In the genomic region with DNA sequence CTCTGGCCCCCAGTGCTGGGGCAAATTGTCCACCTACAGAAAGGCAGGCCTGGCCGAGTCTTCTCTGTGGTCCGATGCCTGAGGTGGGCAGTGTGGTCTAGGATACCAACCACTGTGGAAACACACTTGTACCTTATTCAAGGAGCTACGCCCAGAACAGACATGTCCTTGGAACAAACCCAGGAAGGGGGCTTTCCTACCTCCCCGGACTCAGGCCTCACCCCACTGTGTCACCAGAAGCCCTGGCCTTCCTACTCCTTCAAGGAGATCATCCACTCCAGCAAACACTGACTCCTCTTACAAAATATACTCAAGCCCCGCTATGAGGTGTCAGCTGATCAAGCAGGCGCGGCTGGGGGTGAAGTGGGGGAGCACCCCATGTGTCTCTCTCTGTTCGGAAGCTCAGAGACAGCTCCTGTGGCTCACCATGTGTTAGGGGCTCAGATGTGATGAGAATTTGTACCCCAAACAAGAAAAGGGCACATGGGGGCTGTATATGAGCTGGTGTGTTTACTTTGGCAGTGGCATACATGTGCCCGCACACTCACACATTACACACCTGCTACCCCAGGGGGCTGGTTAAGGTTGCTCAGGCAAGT, we compare ENCODE assay signal across 18 mouse cellular contexts. TPM values are rescaled to one million over a fixed set of nuclear protein-coding genes. Genes with fewer than 3 reads are reported as not detected.
DNase-seq lines count a peak whose midpoint lies in the region; ATAC-seq and TF ChIP-seq lines count a peak whose summit lies in the region.
"Had no signal": no experiment of that assay in that cellular context is flagged by ENCODE, and none has a peak within 500 bp of the region (broad histone marks: within the 10 kb centered on the region; RNA-seq: fewer than 3 reads in every experiment).

No protein-coding gene starts in this region.

- H3K36me3 ChIP-seq in forebrain, embryonic 14.5 days (ENCODE audit: control insufficient read depth, insufficient read depth, low read length), result no peaks in the 10 kb centered on the region
- peaks cover 25% of the 10 kb centered on the region for H3K36me3 ChIP-seq in forebrain, postnatal 0 days (ENCODE audit: insufficient read depth)
- H3K36me3 ChIP-seq in liver, embryonic 12.5 days, result no peaks in the 10 kb centered on the region
- H3K36me3 ChIP-seq: hindbrain, embryonic 15.5 days; kidney, embryonic 15.5 days; limb, embryonic 15.5 days had no signal

- H3K27me3 ChIP-seq in forebrain, embryonic 14.5 days (replicated peaks; ENCODE audit: control insufficient read depth, insufficient read depth, low read length), result no peaks in the 10 kb centered on the region
- no peaks in the 10 kb centered on the region for H3K27me3 ChIP-seq in forebrain, postnatal 0 days (ENCODE audit: insufficient read depth, low read length)
- H3K27me3 ChIP-seq in liver, embryonic 12.5 days (replicated peaks), result peaks cover 14% of the 10 kb centered on the region
- H3K27me3 ChIP-seq: hindbrain, embryonic 15.5 days; kidney, embryonic 15.5 days; limb, embryonic 15.5 days; neural tube, embryonic 15.5 days had no signal

- no peak overlapping the region for H3K9ac ChIP-seq in forebrain, embryonic 14.5 days (ENCODE audit: low read length)
- H3K9ac ChIP-seq in forebrain, postnatal 0 days, result no peak overlapping the region
- H3K9ac ChIP-seq in liver, embryonic 12.5 days, result no peak overlapping the region
- H3K9ac ChIP-seq: hindbrain, embryonic 15.5 days; kidney, embryonic 15.5 days; limb, embryonic 15.5 days; liver, postnatal 0 days; neural tube, embryonic 15.5 days had no signal

- H3K4me3 ChIP-seq in forebrain, embryonic 14.5 days (ENCODE audit: low read depth, low read length), result no peak overlapping the region
- no peak overlapping the region for H3K4me3 ChIP-seq in forebrain, postnatal 0 days (ENCODE audit: low read depth, low read length)
- H3K4me3 ChIP-seq in left cerebral cortex, adult 2 months, result no peak overlapping the region
- H3K4me3 ChIP-seq in olfactory bulb, adult 2 months (ENCODE audit: insufficient read depth, low read depth, low read length), result no peak overlapping the region
- H3K4me3 ChIP-seq in liver, embryonic 12.5 days, result no peak overlapping the region
- H3K4me3 ChIP-seq: hindbrain, embryonic 15.5 days; kidney, embryonic 15.5 days; limb, embryonic 15.5 days; megakaryocyte, embryonic 14.5 days; neural tube, embryonic 15.5 days had no signal

- H3K4me1 ChIP-seq in forebrain, embryonic 14.5 days (ENCODE audit: control insufficient read depth, insufficient read depth, low read length), result peaks cover 4% of the 10 kb centered on the region; the same call in 1 of the 2 replicates
- H3K4me1 ChIP-seq in forebrain, postnatal 0 days (ENCODE audit: insufficient read depth), result 0 out of 2 replicates have a peak, but pooled peaks cover 3% of the 10 kb centered on the region
- peaks cover 90% of the 10 kb centered on the region for H3K4me1 ChIP-seq in olfactory bulb, adult 2 months (ENCODE audit: control insufficient read depth, insufficient read depth, low read length)
- no peaks in the 10 kb centered on the region for H3K4me1 ChIP-seq in liver, embryonic 12.5 days

- TF ChIP-seq CTCF in forebrain, postnatal 0 days (IDR thresholded peaks at IDR 0.05; ENCODE audit: low read depth), result no peak
- TF ChIP-seq CTCF in left cerebral cortex, adult 2 months (IDR thresholded peaks at IDR 0.05), result no peak
- TF ChIP-seq CTCF in olfactory bulb, adult 2 months (IDR thresholded peaks at IDR 0.05; ENCODE audit: insufficient read depth, low read depth, low read length), result no peak

- intact Hi-C loops in left cerebral cortex, adult 2 months (cut with DNase I), result loop anchor here (1.0 to 5.0 kb wide), 2 partner anchors 45 to 102 kb away; no protein-coding TSS in a partner anchor
- intact Hi-C loops in left cerebral cortex, postnatal 36 days (cut with DNase I), result loop anchor here (2.0 to 5.0 kb wide), 3 partner anchors 16 to 100 kb away; no protein-coding TSS in a partner anchor

- H3K4me2 ChIP-seq in forebrain, embryonic 14.5 days (ENCODE audit: low read length), result no peak overlapping the region
- H3K4me2 ChIP-seq in forebrain, postnatal 0 days (ENCODE audit: low read depth), result no peak overlapping the region
- H3K4me2 ChIP-seq in liver, embryonic 12.5 days, result no peak overlapping the region
- H3K4me2 ChIP-seq: hindbrain, embryonic 15.5 days; kidney, embryonic 15.5 days; limb, embryonic 15.5 days; neural tube, embryonic 15.5 days had no signal

- no peak for ATAC-seq in forebrain, embryonic 14.5 days
- no peak for ATAC-seq in forebrain, postnatal 0 days
- no peak for ATAC-seq in liver, embryonic 12.5 days
- ATAC-seq: intestine, embryonic 16.5 days; liver, postnatal 0 days; midbrain, embryonic 16.5 days had no signal

- H3K27ac ChIP-seq in forebrain, embryonic 14.5 days (ENCODE audit: low read depth, low read length), result peak overlapping the region; percentile 21; the same call in 1 of the 2 replicates
- no peak overlapping the region for H3K27ac ChIP-seq in forebrain, postnatal 0 days (ENCODE audit: low read depth, low read length)
- H3K27ac ChIP-seq in left cerebral cortex, adult 2 months, result peak overlapping the region; percentile 82
- peak overlapping the region; percentile 96 for H3K27ac ChIP-seq in olfactory bulb, adult 2 months (ENCODE audit: insufficient read depth, low read depth, low read length)
- no peak overlapping the region for H3K27ac ChIP-seq in liver, embryonic 12.5 days
- H3K27ac ChIP-seq: hindbrain, embryonic 15.5 days; kidney, embryonic 15.5 days; limb, embryonic 15.5 days; neural tube, embryonic 15.5 days; stomach, postnatal 0 days had no signal

- no peaks in the 10 kb centered on the region for H3K9me3 ChIP-seq in forebrain, embryonic 14.5 days (replicated peaks; ENCODE audit: control insufficient read depth, low read length)
- no peaks in the 10 kb centered on the region for H3K9me3 ChIP-seq in forebrain, postnatal 0 days (ENCODE audit: low read length)
- H3K9me3 ChIP-seq in liver, embryonic 12.5 days (replicated peaks), result no peaks in the 10 kb centered on the region
- H3K9me3 ChIP-seq: hindbrain, embryonic 15.5 days; kidney, embryonic 15.5 days; limb, embryonic 15.5 days; neural tube, embryonic 15.5 days had no signal

- TF ChIP-seq POLR2A in olfactory bulb, adult 2 months (IDR thresholded peaks at IDR 0.05; ENCODE audit: insufficient read depth, low read depth, low read length), result no peak

- DNase-seq in forebrain, embryonic 14.5 days (ENCODE audit: low spot score), result no peak
- no peak for DNase-seq in forebrain, postnatal 0 days
- DNase-seq in left cerebral cortex, adult 2 months (ENCODE audit: extremely low spot score in 1 of 2, low spot score in 2 of 2), result no peak
- no peak for DNase-seq in left cerebral cortex, postnatal 36 days (ENCODE audit: low spot score in 2 of 2)
- DNase-seq in brain, adult 2 months (ENCODE audit: low read depth, low spot score), result peak; percentile 65
- no peak for DNase-seq in T-cell, adult 2 months (ENCODE audit: low spot score)
- DNase-seq: gastrocnemius, postnatal 10 days; liver, postnatal 0 days had no signal

- WGBS in forebrain, embryonic 14.5 days, result 59% methylated on average over 9 of the region's 9 CpGs
- 55% methylated on average over 9 of the region's 9 CpGs for whole genome bisulfite sequencing in forebrain, postnatal 0 days
- 25% methylated on average over 9 of the region's 9 CpGs for WGBS in olfactory bulb, adult 2 months
- 57% methylated on average over 9 of the region's 9 CpGs for WGBS in liver, embryonic 12.5 days (ENCODE audit: insufficient replicate concordance)

RNA-seq across cellular contexts. Expression of gene Camk2b, which starts 49.3 kb away (rescaled TPM):
- 51.6 and 87.1 TPM in 2 replicates for polyA plus RNA-seq in forebrain, embryonic 14.5 days (2014; fragmentation: Nextera tagmentation; extraction: Ambion mirVana)
- 271 and 284 TPM in 2 replicates for total RNA-seq in forebrain, postnatal 0 days (2014; rRNA removed)
- 227 and 280 TPM in 2 replicates for polyA plus RNA-seq in forebrain, postnatal 0 days (2015; fragmentation: Nextera tagmentation; extraction: Ambion mirVana)
- 100 to 1,000 TPM; 607 to 644 TPM for total RNA-seq in left cerebral cortex, adult 2 months (2021)
- 100 to 1,000 TPM; 644 to 664 TPM for total RNA-seq in left cerebral cortex, postnatal 36 days (2021)
- 150 and 183 TPM in 2 replicates for polyA plus RNA-seq in olfactory bulb, adult 2 months (2012; ENCODE audit: insufficient read depth, insufficient read length, low replicate concordance, missing spikeins)
- 0.19 and 0.43 TPM in 2 replicates for polyA plus RNA-seq in liver, embryonic 12.5 days (2016; fragmentation: Nextera tagmentation; extraction: Ambion mirVana)

Comparison
In these comparisons a context has a peak if more than half of its experiments do, and no peak if none do; other contexts are left out.
1. H3K27ac ChIP-seq: peak in forebrain, embryonic 14.5 days (single experiment), left cerebral cortex, adult 2 months (single experiment) and olfactory bulb, adult 2 months (single experiment); none in forebrain, postnatal 0 days (single experiment) and liver, embryonic 12.5 days (single experiment).
2. RNA of gene Camk2b, which starts 49.3 kb away (polyA plus RNA-seq): 227 to 280 TPM in forebrain, postnatal 0 days, 150 to 183 TPM in olfactory bulb, adult 2 months and 51.6 to 87.1 TPM in forebrain, embryonic 14.5 days; 0.19 to 0.43 TPM in liver, embryonic 12.5 days; every median in the first group is over 10 times any median in the second.